Mouse (Mus musculus): ENCODE results near the gene Oxct1.

The Oxct1 gene

GRCm38 (mm10) chr15:4026231-4026773 lies at the start of gene Oxct1:
TSS of gene Oxct1 (plus strand) at chr15:4026383.
- 1% methylated on average over 45 of the region's 45 CpGs for WGBS

- 89% methylated on average over 2 of the region's 2 CpGs for WGBS
Observed at GRCm38 (mm10) chr15:3978279-3978678, 47.9 kb upstream of the Oxct1 start.

- under 1% methylated on average over 61 of the region's 61 CpGs for WGBS
Observed at GRCm38 (mm10) chr15:3979061-3979848, 46.9 kb upstream of the Oxct1 start, which contains the start of gene Fbxo4. TSS of gene Fbxo4 (minus strand) at chr15:3979573.

- 58% methylated on average over 3 of the region's 3 CpGs for WGBS
Observed at GRCm38 (mm10) chr15:3979871-3980270, 46.3 kb upstream of the Oxct1 start.

- 91% methylated on average over 5 of the region's 5 CpGs for WGBS
Observed at GRCm38 (mm10) chr15:3982732-3983131, 43.5 kb upstream of the Oxct1 start.

- WGBS, result 75% methylated on average over 2 of the region's 2 CpGs
Observed at GRCm38 (mm10) chr15:3984876-3985275, 41.3 kb upstream of the Oxct1 start.

GRCm38 (mm10) chr15:3987981-3988380 lies 38.2 kb upstream of the Oxct1 start:
- WGBS, result 63% methylated on average over 2 of the region's 2 CpGs

GRCm38 (mm10) chr15:3994852-3995447 lies 31.2 kb upstream of the Oxct1 start:
- WGBS, result 10% methylated on average over 14 of the region's 14 CpGs

- under 1% methylated on average over 61 of the region's 61 CpGs for WGBS
Observed at GRCm38 (mm10) chr15:3995448-3996266, 30.5 kb upstream of the Oxct1 start, which contains the start of gene AW549877. TSS of gene AW549877 (minus strand) at chr15:3995744.

- 12% methylated on average over 14 of the region's 14 CpGs for WGBS
Observed at GRCm38 (mm10) chr15:3996267-3997010, 29.7 kb upstream of the Oxct1 start.

- 76% methylated on average over 2 of the region's 2 CpGs for WGBS
Observed at GRCm38 (mm10) chr15:3999144-3999543, 27.0 kb upstream of the Oxct1 start.

- 94% methylated on average over 2 of the region's 2 CpGs for WGBS
Observed at GRCm38 (mm10) chr15:4000536-4000935, 25.6 kb upstream of the Oxct1 start.

DNA sequence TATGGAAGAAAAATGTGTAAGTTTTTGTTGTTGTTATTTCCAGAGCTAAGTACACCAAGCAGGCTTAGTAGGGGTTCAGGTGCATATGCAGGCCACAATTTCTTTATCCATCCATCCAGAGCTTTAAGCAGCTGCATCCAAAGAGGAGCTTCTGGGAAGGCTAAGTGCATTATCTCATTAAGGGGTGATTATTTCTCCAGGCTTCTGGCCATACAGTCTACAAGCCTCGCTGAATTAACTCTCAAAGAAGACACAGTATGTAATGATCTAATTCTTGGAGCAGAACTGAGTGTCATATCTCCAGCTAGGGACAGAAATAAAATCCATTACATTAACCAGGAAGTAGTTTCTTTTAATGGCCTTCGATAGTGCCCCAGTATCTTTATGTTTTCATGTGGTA lies 12.3 kb upstream of the Oxct1 start:
- 84% methylated on average over 2 of the region's 2 CpGs for WGBS

GRCm38 (mm10) chr15:4020711-4021110 lies 5.5 kb upstream of the Oxct1 start:
- WGBS, result 29% methylated on average over 4 of the region's 4 CpGs

DNA sequence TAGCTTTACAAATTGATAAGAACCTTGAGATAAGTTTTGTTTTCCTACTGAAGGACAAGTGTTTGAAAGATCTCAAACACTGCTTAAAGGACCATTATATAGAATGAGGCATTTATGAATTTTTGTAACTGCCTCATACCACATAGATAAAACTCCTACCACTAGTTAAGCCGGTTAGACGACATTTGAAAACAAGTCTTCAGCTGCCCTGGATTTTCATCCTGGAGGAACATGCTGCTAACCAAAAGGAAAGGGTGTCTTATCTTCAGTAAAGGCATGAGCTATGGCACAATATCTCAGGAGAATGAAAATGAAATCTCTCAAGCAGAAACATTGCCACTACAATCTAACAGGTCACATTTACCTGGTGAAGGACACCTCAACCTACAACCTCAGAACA lies 2.4 kb upstream of the Oxct1 start:
- WGBS, result 93% methylated on average over 2 of the region's 2 CpGs

DNA sequence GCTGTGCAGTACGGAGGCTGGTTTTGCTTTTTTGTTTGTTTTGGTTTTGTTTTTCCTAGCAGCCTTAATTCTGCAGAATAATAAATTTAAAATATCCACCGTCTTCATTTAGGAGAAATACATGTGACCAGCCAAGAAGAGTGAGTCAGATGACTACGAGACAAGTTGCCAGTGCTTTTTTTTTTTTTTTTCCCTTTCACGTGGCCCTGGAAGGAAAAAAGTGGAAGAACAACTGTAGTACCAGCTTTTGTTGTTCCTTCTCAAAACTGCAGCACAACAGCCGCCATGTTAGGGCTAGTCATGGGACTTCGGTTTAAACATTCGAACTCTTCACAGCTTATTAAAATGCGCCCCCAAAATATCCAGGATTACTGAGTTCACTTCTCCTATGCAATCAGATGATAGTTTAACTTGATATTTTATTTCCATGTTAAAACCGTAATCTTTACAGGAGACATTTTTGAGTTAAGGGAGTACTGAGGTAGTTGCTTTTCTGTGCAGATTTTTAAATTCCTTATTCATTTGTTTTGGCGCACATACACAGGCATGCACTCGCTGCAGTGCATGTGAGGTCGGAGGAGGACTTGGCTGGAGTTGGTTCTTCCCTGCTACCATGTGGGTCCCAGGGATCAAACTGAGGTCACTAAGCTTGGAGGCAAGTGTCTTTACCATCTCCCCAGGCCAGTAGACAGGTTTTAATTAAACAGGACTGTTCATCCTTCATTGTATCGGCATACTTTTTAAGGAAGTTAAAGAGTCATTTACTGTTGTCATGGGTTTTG lies 1.3 kb upstream of the Oxct1 start:
- 63% methylated on average over 13 of the region's 13 CpGs for WGBS

DNA sequence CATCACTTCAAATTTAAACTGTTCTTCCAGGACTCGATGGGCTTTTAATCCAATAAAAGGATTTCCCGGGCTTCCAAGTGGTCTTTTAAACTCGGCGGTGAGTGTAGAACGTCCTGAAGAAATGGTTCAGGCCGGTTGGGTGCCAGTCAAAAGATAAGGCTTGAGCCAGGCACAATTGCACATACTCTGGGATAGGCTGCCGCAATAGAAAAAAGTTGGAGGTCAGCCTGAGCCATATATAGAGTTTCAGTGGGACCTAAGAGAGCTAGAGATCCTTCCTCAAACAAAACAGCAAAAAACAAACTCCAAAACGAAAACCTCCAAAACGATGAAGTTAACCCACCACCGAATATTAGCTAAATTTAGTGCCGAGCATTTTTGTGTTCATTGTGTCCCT lies 677 bp upstream of the Oxct1 start:
- 37% methylated on average over 11 of the region's 11 CpGs for WGBS

- WGBS, result under 1% methylated on average over 65 of the region's 65 CpGs
Observed at GRCm38 (mm10) chr15:4026831-4027584, 825 bp downstream of the Oxct1 start.

DNA sequence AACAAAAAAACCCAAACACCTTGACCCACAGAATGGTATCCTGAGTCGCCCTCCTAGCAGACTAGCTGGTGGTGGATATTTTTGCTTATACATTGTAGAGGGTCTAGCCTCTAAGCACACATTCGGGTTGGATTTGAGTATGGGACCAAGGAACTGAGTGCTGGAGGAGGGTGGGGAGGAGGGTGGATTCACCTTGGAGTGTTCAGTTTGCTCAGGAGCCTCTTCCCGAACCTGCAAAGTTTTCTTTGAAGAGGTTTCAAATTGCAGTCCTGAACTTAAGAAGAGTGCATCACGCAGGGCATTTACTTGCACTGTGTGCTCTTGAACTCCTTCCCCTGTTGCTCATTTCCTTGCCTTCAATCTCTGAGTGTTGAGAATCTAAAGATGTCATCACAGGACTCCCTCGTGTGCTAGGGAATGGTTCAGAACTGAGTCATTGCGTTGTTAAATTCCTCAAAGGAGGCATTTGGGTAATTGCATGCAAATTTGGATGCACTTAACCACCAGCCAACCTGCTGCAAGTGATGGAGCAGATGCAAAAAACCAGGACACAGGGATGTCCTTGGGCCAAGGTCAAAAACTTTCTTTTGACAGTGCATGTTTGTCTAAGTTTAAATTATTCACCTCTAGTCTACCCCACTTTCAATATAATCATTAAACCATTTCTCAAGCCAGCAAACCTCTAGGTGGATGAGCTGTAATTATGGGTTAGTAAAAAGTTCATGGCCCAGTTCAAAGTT lies 1.7 kb downstream of the Oxct1 start:
- 6% methylated on average over 6 of the region's 6 CpGs for WGBS
